Mouse (Mus musculus): ENCODE measurements around the gene Vmn2r84.

DNA sequence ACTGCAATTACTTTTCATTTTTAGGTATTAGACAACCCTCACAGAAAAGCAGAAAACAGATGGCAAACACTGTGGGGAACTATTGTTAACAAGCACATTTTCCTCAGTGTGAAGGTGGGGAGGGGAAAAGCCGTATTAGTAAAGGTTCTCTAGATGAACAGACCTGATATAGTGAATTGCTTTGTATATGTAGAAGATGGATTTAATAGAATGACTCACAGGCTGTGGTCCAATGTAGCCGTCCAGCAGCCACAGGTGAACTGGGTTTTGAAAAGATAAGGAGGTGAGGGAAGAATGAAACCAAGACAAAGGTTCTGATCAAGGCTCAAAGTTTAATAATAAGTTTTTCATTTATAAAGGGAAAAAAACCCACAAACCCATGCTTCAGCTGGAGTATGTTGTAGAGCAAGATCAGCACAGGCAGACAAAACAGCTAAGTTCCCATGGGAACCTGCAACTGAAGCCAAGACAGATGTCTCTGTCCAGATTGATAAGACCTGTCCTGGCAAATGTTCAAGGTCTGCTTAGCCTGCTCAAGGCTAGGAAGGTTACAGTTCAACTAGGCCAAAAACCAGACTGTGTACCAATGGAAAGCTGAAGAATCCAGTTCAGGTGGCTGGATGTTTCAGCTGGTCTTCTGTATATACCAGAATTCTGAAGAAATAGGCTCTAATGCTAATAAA is 21.5 kb downstream of the Vmn2r84 start:
- TF ChIP-seq CTCF (conservative IDR thresholded peaks at IDR 0.05 in 1 of 2, IDR thresholded peaks at IDR 0.05 in 1 of 2; ENCODE audit: low read depth in 2 of 2, low read length in 2 of 2) (no peak), MEF2A (IDR thresholded peaks at IDR 0.05; ENCODE audit: borderline replicate concordance, low read depth, low read length) (no peak), TCF12 (IDR thresholded peaks at IDR 0.05; ENCODE audit: low read depth, low read length) (no peak), TBP (conservative IDR thresholded peaks at IDR 0.05; ENCODE audit: low read depth, low read length) (no peak), POLR2A (IDR thresholded peaks at IDR 0.05; ENCODE audit: low read depth, low read length) (no peak), JUND (conservative IDR thresholded peaks at IDR 0.05; ENCODE audit: low read depth, low read length) (no peak)
